ENCODE assay signal across 21 mouse cellular contexts in the genomic region with DNA sequence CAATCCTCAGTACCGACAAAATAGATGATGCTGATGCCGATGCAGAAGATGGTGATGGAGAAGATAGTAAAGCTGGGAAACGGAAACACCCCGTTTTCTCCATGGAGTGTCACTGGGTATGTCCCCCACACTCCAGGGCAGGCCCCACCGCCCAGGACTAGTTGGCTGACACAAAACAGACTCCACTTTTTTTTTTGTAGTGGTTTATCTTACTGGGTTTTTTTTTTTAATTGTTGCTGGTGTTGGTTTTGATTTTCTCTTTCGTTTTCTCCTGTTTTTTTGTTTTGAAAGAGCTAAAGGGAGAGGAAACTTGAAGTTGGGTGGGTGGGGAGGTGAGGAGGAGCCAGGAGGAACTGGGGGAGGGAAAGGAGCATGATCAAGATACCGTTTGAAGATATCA. TPM values are rescaled to one million over a fixed set of nuclear protein-coding genes. Genes with fewer than 3 reads are reported as not detected.
DNase-seq lines count a peak whose midpoint lies in the region; ATAC-seq and TF ChIP-seq lines count a peak whose summit lies in the region.
"Had no signal": no experiment of that assay in that cellular context is flagged by ENCODE, and none has a peak within 500 bp of the region (broad histone marks: within the 10 kb centered on the region; RNA-seq: fewer than 3 reads in every experiment).

No protein-coding gene starts in this region.

- no peak overlapping the region for H3K4me2 ChIP-seq in liver, embryonic 13.5 days
- no peak overlapping the region for H3K4me2 ChIP-seq in liver, embryonic 15.5 days
- H3K4me2 ChIP-seq: embryonic facial prominence, embryonic 12.5 days; hindbrain, embryonic 12.5 days; intestine, embryonic 15.5 days; limb, embryonic 15.5 days had no signal

- 71% methylated on average over 7 of the region's 7 CpGs for WGBS in liver, embryonic 13.5 days (ENCODE audit: insufficient replicate concordance)
- 73% methylated on average over 7 of the region's 7 CpGs for WGBS in liver, embryonic 15.5 days (ENCODE audit: insufficient replicate concordance)

- ATAC-seq in liver, embryonic 13.5 days (ENCODE audit: low read depth), result no peak
- ATAC-seq in CD4-positive, CD25-positive, alpha-beta regulatory T cell, adult 4 months, result peak; percentile 42
- no peak for ATAC-seq in G1E (ENCODE audit: extremely low read depth, insufficient number of reproducible peaks, low FRiP score, poor library complexity, severe bottlenecking)
- no peak for ATAC-seq in liver, embryonic 15.5 days (ENCODE audit: insufficient read depth)
- ATAC-seq: forebrain, embryonic 14.5 days had no signal

- no peaks in the 10 kb centered on the region for H3K27me3 ChIP-seq in liver, embryonic 13.5 days
- H3K27me3 ChIP-seq in G1E (ENCODE audit: insufficient read depth, low read length), result no peaks in the 10 kb centered on the region
- no peaks in the 10 kb centered on the region for H3K27me3 ChIP-seq in liver, embryonic 15.5 days
- H3K27me3 ChIP-seq: embryonic facial prominence, embryonic 12.5 days; heart, embryonic 12.5 days; hindbrain, embryonic 12.5 days; intestine, embryonic 15.5 days; limb, embryonic 15.5 days had no signal

- intact Hi-C loops in left cerebral cortex, postnatal 25 days (cut with DNase I), result no loop called here

- H3K27ac ChIP-seq in liver, embryonic 13.5 days, result peak overlapping the region; percentile 96
- peak overlapping the region; percentile 91 for H3K27ac ChIP-seq in liver, embryonic 15.5 days (replicated peaks)
- H3K27ac ChIP-seq: embryonic facial prominence, embryonic 12.5 days; hindbrain, embryonic 12.5 days; intestine, embryonic 15.5 days; limb, embryonic 15.5 days had no signal

- H3K9me3 ChIP-seq in liver, embryonic 13.5 days (replicated peaks), result no peaks in the 10 kb centered on the region
- no peaks in the 10 kb centered on the region for H3K9me3 ChIP-seq in G1E (replicated peaks)
- H3K9me3 ChIP-seq in liver, embryonic 15.5 days (replicated peaks), result no peaks in the 10 kb centered on the region
- H3K9me3 ChIP-seq: embryonic facial prominence, embryonic 12.5 days; heart, embryonic 12.5 days; hindbrain, embryonic 12.5 days; intestine, embryonic 15.5 days; limb, embryonic 15.5 days had no signal

- no peak for TF ChIP-seq CTCF in G1E (IDR thresholded peaks at IDR 0.05; ENCODE audit: low read depth, low read length)

- no peak overlapping the region for H3K4me3 ChIP-seq in liver, embryonic 13.5 days (replicated peaks)
- peak overlapping the region; percentile 4; the same call in 1 of the 2 replicates for H3K4me3 ChIP-seq in G1E (ENCODE audit: low read depth, low read length)
- H3K4me3 ChIP-seq in liver, embryonic 15.5 days (replicated peaks), result no peak overlapping the region
- H3K4me3 ChIP-seq: embryonic facial prominence, embryonic 12.5 days; heart, embryonic 12.5 days; hindbrain, embryonic 12.5 days; intestine, embryonic 15.5 days; limb, embryonic 15.5 days had no signal

- H3K36me3 ChIP-seq in liver, embryonic 13.5 days, result peaks cover 10% of the 10 kb centered on the region
- peaks cover 38% of the 10 kb centered on the region for H3K36me3 ChIP-seq in G1E (replicated peaks)
- H3K36me3 ChIP-seq in liver, embryonic 15.5 days (replicated peaks), result peaks cover 12% of the 10 kb centered on the region; the same call in 1 of the 2 replicates
- H3K36me3 ChIP-seq: heart, embryonic 12.5 days; intestine, embryonic 15.5 days had no signal

- H3K4me1 ChIP-seq in liver, embryonic 13.5 days (replicated peaks), result peaks cover 73% of the 10 kb centered on the region
- H3K4me1 ChIP-seq in G1E (ENCODE audit: insufficient read depth, low read depth, low read length), result peaks cover 64% of the 10 kb centered on the region
- H3K4me1 ChIP-seq in liver, embryonic 15.5 days (replicated peaks), result peaks cover 68% of the 10 kb centered on the region

- no peak for DNase-seq in liver, embryonic 13.5 days
- DNase-seq in liver (no peak), G1E (ENCODE audit: low spot score) (no peak)
- no peak for DNase-seq in gastrocnemius, postnatal 4 days (ENCODE audit: low spot score in 2 of 2)
- DNase-seq in left cerebral cortex, postnatal 25 days (ENCODE audit: low spot score in 2 of 2), result no peak
- no peak for DNase-seq in adrenal gland, postnatal 14 days
- DNase-seq: adrenal gland, adult 8-10 months; B cell, adult 2 months; cerebellum, adult 9-11 months; heart, postnatal 14 days; layer of hippocampus, postnatal 36 days; midbrain, embryonic 14.5 days; thymus, postnatal 36 days had no signal

- peak overlapping the region; percentile 72; the same call in 1 of the 2 replicates for H3K9ac ChIP-seq in liver, embryonic 13.5 days
- no peak overlapping the region for H3K9ac ChIP-seq in liver, embryonic 15.5 days
- H3K9ac ChIP-seq: embryonic facial prominence, embryonic 12.5 days; heart, embryonic 12.5 days; hindbrain, embryonic 12.5 days; intestine, embryonic 15.5 days; limb, embryonic 15.5 days had no signal

RNA-seq across cellular contexts. Expression of gene Pitpnc1, which starts 18.4 kb away (rescaled TPM):
- polyA plus RNA-seq in liver, embryonic 13.5 days (2015; fragmentation: Nextera tagmentation; extraction: Ambion mirVana), result 7.4 and 8.3 TPM in 2 replicates
- 100 to 1,000 TPM; 119 to 141 TPM for polyA plus RNA-seq in CD4-positive, CD25-positive, alpha-beta regulatory T cell, adult 4 months (2017; shearing (Covaris generic))
- total RNA-seq in G1E (2014; fragmentation: Nextera tagmentation), result 53.5 and 54.8 TPM in 2 replicates
- total RNA-seq in G1E (2017), result 27.9 and 31.5 TPM in 2 replicates
- 9.9 and 10.1 TPM in 2 replicates for polyA plus RNA-seq in G1E (2012)
- polyA plus RNA-seq in liver, embryonic 15.5 days (2015; fragmentation: Nextera tagmentation; extraction: Ambion mirVana), result 7.0 and 7.3 TPM in 2 replicates
- 10 to 100 TPM; 53.0 to 58.2 TPM for total RNA-seq in gastrocnemius, postnatal 4 days (2021)
- total RNA-seq in left cerebral cortex, postnatal 25 days (2021), result 10 to 100 TPM; 50.8 to 51.2 TPM
- total RNA-seq in adrenal gland, postnatal 14 days (2021), result 25.8 and 34.1 TPM in 2 replicates

RNA-seq across cellular contexts. Expression of gene Psmd12, which starts 27.2 kb away (rescaled TPM):
- polyA plus RNA-seq in liver, embryonic 13.5 days (2015; fragmentation: Nextera tagmentation; extraction: Ambion mirVana), result 134 and 159 TPM in 2 replicates
- 100 to 1,000 TPM; 106 to 112 TPM for polyA plus RNA-seq in CD4-positive, CD25-positive, alpha-beta regulatory T cell, adult 4 months (2017; shearing (Covaris generic))
- total RNA-seq in G1E (2014; fragmentation: Nextera tagmentation), result 77.4 and 90.2 TPM in 2 replicates
- total RNA-seq in G1E (2017), result 116 and 121 TPM in 2 replicates
- polyA plus RNA-seq in G1E (2012), result 31.4 and 39.1 TPM in 2 replicates
- 78.6 and 88.4 TPM in 2 replicates for polyA plus RNA-seq in liver, embryonic 15.5 days (2015; fragmentation: Nextera tagmentation; extraction: Ambion mirVana)
- total RNA-seq in gastrocnemius, postnatal 4 days (2021), result 100 to 1,000 TPM in 1 of 2 experiments, 10 to 100 TPM in 1; 83.7 to 107 TPM
- total RNA-seq in left cerebral cortex, postnatal 25 days (2021), result 10 to 100 TPM; 69.2 to 73.1 TPM
- total RNA-seq in adrenal gland, postnatal 14 days (2021), result 87.1 and 95.0 TPM in 2 replicates
